Mouse (Mus musculus) lung, adult 2 months (tissue): Measurements from ENCODE around the gene Tent4b. TPM values are rescaled to one million over a fixed set of nuclear protein-coding genes. Genes with fewer than 3 reads are reported as not detected.

Experiments
- DNase-seq: peaks from one replicate; pipeline ENCODE4 v3.0.0; 2022
- H3K4me1 ChIP-seq: fragments of 200-500 bp; 2 replicates; pipeline ENCODE4 v1.6.1; 2011; ENCODE audit warnings: low read length; ENCODE audit not compliant: control insufficient read depth, insufficient read depth
- H3K4me3 ChIP-seq: fragments of 200-500 bp; replicated peaks from 2 replicates; pipeline ENCODE3; 2011; ENCODE audit warnings: low read depth, mild to moderate bottlenecking, control low read depth, low read length; ENCODE audit errors: extremely low read depth
- CTCF ChIP-seq: fragments of 200-500 bp; IDR thresholded peaks from 2 replicates; pipeline ENCODE4 v1.5.1; 2011; ENCODE audit warnings: mild to moderate bottlenecking, low read length, control low read depth; ENCODE audit not compliant: insufficient read depth
- POLR2A ChIP-seq: fragments of 200-500 bp; IDR thresholded peaks from 2 replicates; pipeline ENCODE4 v1.6.1; 2011; ENCODE audit warnings: low read depth, mild to moderate bottlenecking, control low read depth, low read length, borderline replicate concordance; ENCODE audit errors: extremely low read depth
- WGBS: fragments of 180-500 bp; shearing (Covaris S2); methylation state at CpG from one replicate; pipeline ENCODE4 v1.1.7; 2018; 5-methylcytosine and 5-hydroxymethylcytosine counted together
- polyA plus RNA-seq: library from polyadenylated mRNA; depleted of rRNA; stranded (reverse); fragments of >200 nt; gene quantifications from 2 replicates; pipeline ENCODE4 v1.2.3, GENCODE M21; 2012

Gene Tent4b
- polyA plus RNA-seq, 1 experiment = 22.9 TPM

GRCm38 (mm10) chr8:88227851-88228250 lies 28.8 kb downstream of the Tent4b start:
- DNase-seq = no peak
- no peak for TF ChIP-seq POLR2A
- no peak for TF ChIP-seq CTCF

GRCm38 (mm10) chr8:88228286-88228685 lies 29.3 kb downstream of the Tent4b start:
- DNase-seq = no peak
- WGBS = 19% methylated on average over 1 of the region's 1 CpGs
- Histone ChIP-seq H3K4me3 (no peak overlapping the region), H3K4me1 (peaks cover 14% of the 10 kb centered on the region)
- TF ChIP-seq CTCF (no peak), POLR2A (no peak)

More at GRCm38 (mm10) chr8:88227851-88228250, 28.8 kb downstream of the Tent4b start:
- H3K4me1 ChIP-seq = peaks cover 14% of the 10 kb centered on the region
- WGBS = 52% methylated on average over 6 of the region's 6 CpGs
- no peak overlapping the region for H3K4me3 ChIP-seq

- no peak for DNase-seq
- WGBS = 22% methylated on average over 1 of the region's 1 CpGs
Observed at GRCm38 (mm10) chr8:88228800-88229199, 29.8 kb downstream of the Tent4b start.

GRCm38 (mm10) chr8:88236666-88237065 lies 37.7 kb downstream of the Tent4b start:
- TF ChIP-seq CTCF = no peak
- no peak for TF ChIP-seq POLR2A
- no peak overlapping the region for H3K4me3 ChIP-seq
- 76% methylated on average over 2 of the region's 2 CpGs for WGBS
- DNase-seq = no peak
- no peaks in the 10 kb centered on the region; the same call in 1 of the 2 replicates for H3K4me1 ChIP-seq

More at GRCm38 (mm10) chr8:88228800-88229199, 29.8 kb downstream of the Tent4b start:
- Histone ChIP-seq H3K4me1 (peaks cover 14% of the 10 kb centered on the region), H3K4me3 (no peak overlapping the region)
- TF ChIP-seq POLR2A (no peak), CTCF (no peak)

GRCm38 (mm10) chr8:88237606-88238005 lies 38.6 kb downstream of the Tent4b start:
- H3K4me1 ChIP-seq = no peaks in the 10 kb centered on the region; the same call in 1 of the 2 replicates
- WGBS = 47% methylated on average over 2 of the region's 2 CpGs
- no peak for DNase-seq
- no peak overlapping the region for H3K4me3 ChIP-seq
- TF ChIP-seq CTCF (no peak), POLR2A (no peak)

GRCm38 (mm10) chr8:88239277-88239676 lies 40.3 kb downstream of the Tent4b start:
- 83% methylated on average over 5 of the region's 5 CpGs for WGBS
- Histone ChIP-seq H3K4me3 (no peak overlapping the region), H3K4me1 (no peaks in the 10 kb centered on the region; the same call in 1 of the 2 replicates)
- no peak for DNase-seq
- TF ChIP-seq CTCF = no peak
- no peak for TF ChIP-seq POLR2A

GRCm38 (mm10) chr8:88241871-88242270 lies 42.9 kb downstream of the Tent4b start:
- 77% methylated on average over 4 of the region's 4 CpGs for WGBS
- Histone ChIP-seq H3K4me1 (no peaks in the 10 kb centered on the region), H3K4me3 (no peak overlapping the region)
- DNase-seq = no peak
- TF ChIP-seq CTCF (no peak), POLR2A (no peak)

- no peak overlapping the region for H3K4me3 ChIP-seq
- H3K4me1 ChIP-seq = no peaks in the 10 kb centered on the region
- DNase-seq = peak; percentile 47
- TF ChIP-seq CTCF = peak; percentile 98
- TF ChIP-seq POLR2A = no peak
- 72% methylated on average over 4 of the region's 4 CpGs for WGBS
Observed at GRCm38 (mm10) chr8:88244298-88244697, 45.3 kb downstream of the Tent4b start.

GRCm38 (mm10) chr8:88252791-88253190 lies 53.8 kb downstream of the Tent4b start:
- no peaks in the 10 kb centered on the region for H3K4me1 ChIP-seq
- 75% methylated on average over 3 of the region's 3 CpGs for WGBS
- 0 out of 2 replicates have a peak, but pooled peaks have one; percentile 17 for TF ChIP-seq CTCF
- TF ChIP-seq POLR2A = no peak
- no peak overlapping the region for H3K4me3 ChIP-seq
- peak; percentile 55 for DNase-seq

GRCm38 (mm10) chr8:88254957-88255356 lies 55.9 kb downstream of the Tent4b start:
- WGBS = 89% methylated on average over 7 of the region's 7 CpGs

More at GRCm38 (mm10) chr8:88254957-88255356, 55.9 kb downstream of the Tent4b start:
- no peak overlapping the region for H3K4me3 ChIP-seq
- DNase-seq = no peak
- no peaks in the 10 kb centered on the region for H3K4me1 ChIP-seq
- TF ChIP-seq POLR2A = no peak
- TF ChIP-seq CTCF = no peak
